Mouse (Mus musculus) forebrain, embryonic 14.5 days (tissue): ENCODE data around the gene Dapl1. TPM values are rescaled to one million over a fixed set of nuclear protein-coding genes. Genes with fewer than 3 reads are reported as not detected.
A peak's percentile ranks its signal among the peaks of the same experiment; 100 is the strongest.

Experiments used
- ATAC-seq: fragments of 200-750 bp; cut with Nextera tagmentation; 2 replicates; pipeline ENCODE4 v1.8.0; 2017; ENCODE audit warnings: mild to moderate bottlenecking, moderate library complexity
- DNase-seq: peaks from one replicate; pipeline ENCODE4 v3.0.0-alpha.2; 2015; ENCODE audit warnings: low spot score
- H3K27ac ChIP-seq: fragments of 300-500 bp; sonication (generic); 2 replicates; pipeline ENCODE4 v1.5.1; 2014; ENCODE audit warnings: low read depth, mild to moderate bottlenecking, control low read depth, low read length, moderate library complexity
- H3K27me3 ChIP-seq: fragments of 300-500 bp; sonication (generic); replicated peaks from 2 replicates; pipeline ENCODE4 v1.6.1; 2014; ENCODE audit warnings: low read length, control low read depth, mixed read lengths; ENCODE audit not compliant: control insufficient read depth, insufficient read depth
- H3K36me3 ChIP-seq: fragments of 300-500 bp; sonication (generic); 2 replicates; pipeline ENCODE4 v1.6.1; 2014; ENCODE audit warnings: low read length, control low read depth; ENCODE audit not compliant: control insufficient read depth, insufficient read depth
- H3K4me1 ChIP-seq: fragments of 300-500 bp; sonication (generic); 2 replicates; pipeline ENCODE4 v1.6.1; 2014; ENCODE audit warnings: antibody characterized with exemption, low read length, control low read depth; ENCODE audit not compliant: control insufficient read depth, insufficient read depth
- H3K4me2 ChIP-seq: fragments of 300-500 bp; sonication (generic); 2 replicates; pipeline ENCODE4 v1.6.1; 2014; ENCODE audit warnings: mild to moderate bottlenecking, control low read depth, low read length
- H3K4me3 ChIP-seq: fragments of 300-500 bp; sonication (generic); 2 replicates; pipeline ENCODE4 v1.5.1; 2014; ENCODE audit warnings: low read depth, low read length, control low read depth
- H3K9ac ChIP-seq: fragments of 300-500 bp; sonication (generic); 2 replicates; pipeline ENCODE4 v1.6.1; 2014; ENCODE audit warnings: mild to moderate bottlenecking, low read length, control low read depth, moderate library complexity
- H3K9me3 ChIP-seq: fragments of 300-500 bp; sonication (generic); replicated peaks from 2 replicates; pipeline ENCODE4 v1.6.1; 2016; ENCODE audit warnings: low read length, control low read depth, mixed read lengths; ENCODE audit not compliant: control insufficient read depth
- WGBS: fragments of 180-500 bp; shearing (Covaris S2); extraction: QIAGEN DNeasy Blood & Tissue Kit; methylation state at CpG from one replicate; pipeline ENCODE4 v1.1.7; 2014; 5-methylcytosine and 5-hydroxymethylcytosine counted together
- polyA plus RNA-seq: library from polyadenylated mRNA; unstranded; fragments of >200 nt; fragmentation: Nextera tagmentation; extraction: Ambion mirVana; gene quantifications from 2 replicates; pipeline ENCODE4 v1.2.1, GENCODE M21; 2014

Gene Dapl1
- polyA plus RNA-seq, 1 experiment from 2014 or later = 0.66 TPM

- Histone ChIP-seq H3K9ac (no peak overlapping the region), H3K27ac (no peak overlapping the region), H3K9me3 (no peaks in the 10 kb centered on the region), H3K27me3 (no peaks in the 10 kb centered on the region), H3K4me2 (no peak overlapping the region), H3K4me3 (no peak overlapping the region), H3K4me1 (no peaks in the 10 kb centered on the region), H3K36me3 (no peaks in the 10 kb centered on the region)
- 94% methylated on average over 3 of the region's 3 CpGs for WGBS
- DNase-seq = no peak
- ATAC-seq = no peak
These were observed 35.9 kb upstream of the Dapl1 start for GRCm38 (mm10) chr2:59448516-59448915.

- no peak for DNase-seq
- Histone ChIP-seq H3K4me1 (no peaks in the 10 kb centered on the region), H3K36me3 (no peaks in the 10 kb centered on the region), H3K9ac (no peak overlapping the region), H3K27me3 (no peaks in the 10 kb centered on the region), H3K27ac (no peak overlapping the region), H3K4me3 (no peak overlapping the region), H3K9me3 (no peaks in the 10 kb centered on the region), H3K4me2 (no peak overlapping the region)
- 83% methylated on average over 4 of the region's 4 CpGs for WGBS
- no peak for ATAC-seq
These were observed 35.5 kb upstream of the Dapl1 start for GRCm38 (mm10) chr2:59448921-59449320.

- no peaks in the 10 kb centered on the region for H3K9me3 ChIP-seq
- H3K4me1 ChIP-seq = no peaks in the 10 kb centered on the region
- no peaks in the 10 kb centered on the region for H3K27me3 ChIP-seq
- DNase-seq = no peak
- ATAC-seq = no peak
- H3K4me2 ChIP-seq = no peak overlapping the region
- no peak overlapping the region for H3K4me3 ChIP-seq
- 85% methylated on average over 2 of the region's 2 CpGs for WGBS
- H3K9ac ChIP-seq = no peak overlapping the region
- no peak overlapping the region for H3K27ac ChIP-seq
- H3K36me3 ChIP-seq = no peaks in the 10 kb centered on the region
These were observed 32.8 kb upstream of the Dapl1 start for GRCm38 (mm10) chr2:59451675-59452074.

GRCm38 (mm10) chr2:59452102-59452501, 32.4 kb upstream of the Dapl1 start:
- Histone ChIP-seq H3K27ac (no peak overlapping the region), H3K4me3 (no peak overlapping the region), H3K27me3 (no peaks in the 10 kb centered on the region), H3K36me3 (no peaks in the 10 kb centered on the region), H3K4me1 (no peaks in the 10 kb centered on the region), H3K4me2 (no peak overlapping the region), H3K9ac (no peak overlapping the region), H3K9me3 (no peaks in the 10 kb centered on the region)
- DNase-seq (no peak), ATAC-seq (no peak)
- WGBS = 40% methylated on average over 3 of the region's 3 CpGs

- peaks cover 3% of the 10 kb centered on the region; the same call in 1 of the 2 replicates for H3K9me3 ChIP-seq
- WGBS = 89% methylated on average over 6 of the region's 6 CpGs
- DNase-seq = no peak
- no peak for ATAC-seq
- H3K27me3 ChIP-seq = no peaks in the 10 kb centered on the region
- H3K9ac ChIP-seq = no peak overlapping the region
- no peaks in the 10 kb centered on the region for H3K4me1 ChIP-seq
- H3K4me2 ChIP-seq = no peak overlapping the region
- no peaks in the 10 kb centered on the region for H3K36me3 ChIP-seq
- H3K4me3 ChIP-seq = no peak overlapping the region
- H3K27ac ChIP-seq = no peak overlapping the region
These were observed 22.4 kb upstream of the Dapl1 start for GRCm38 (mm10) chr2:59462086-59462485.

- ATAC-seq (no peak), DNase-seq (peak; percentile 36)
- WGBS = 82% methylated on average over 12 of the region's 12 CpGs
- H3K9me3 ChIP-seq = peaks cover 3% of the 10 kb centered on the region; the same call in 1 of the 2 replicates
- no peak overlapping the region for H3K4me2 ChIP-seq
- no peak overlapping the region for H3K4me3 ChIP-seq
- H3K27ac ChIP-seq = no peak overlapping the region
- no peaks in the 10 kb centered on the region for H3K36me3 ChIP-seq
- no peak overlapping the region for H3K9ac ChIP-seq
- H3K4me1 ChIP-seq = no peaks in the 10 kb centered on the region
- H3K27me3 ChIP-seq = no peaks in the 10 kb centered on the region
These were observed 20.8 kb upstream of the Dapl1 start for GRCm38 (mm10) chr2:59463428-59464182.

- H3K9ac ChIP-seq = no peak overlapping the region
- no peak for DNase-seq
- H3K4me1 ChIP-seq = no peaks in the 10 kb centered on the region
- no peak for ATAC-seq
- no peaks in the 10 kb centered on the region for H3K27me3 ChIP-seq
- H3K4me2 ChIP-seq = no peak overlapping the region
- no peaks in the 10 kb centered on the region for H3K9me3 ChIP-seq
- no peaks in the 10 kb centered on the region for H3K36me3 ChIP-seq
- H3K4me3 ChIP-seq = no peak overlapping the region
- no peak overlapping the region for H3K27ac ChIP-seq
- WGBS = 57% methylated on average over 5 of the region's 5 CpGs
These were observed 18.8 kb upstream of the Dapl1 start for GRCm38 (mm10) chr2:59465671-59466070.

- Histone ChIP-seq H3K9me3 (no peaks in the 10 kb centered on the region), H3K27ac (no peak overlapping the region), H3K36me3 (no peaks in the 10 kb centered on the region), H3K4me2 (no peak overlapping the region), H3K4me1 (no peaks in the 10 kb centered on the region), H3K27me3 (no peaks in the 10 kb centered on the region), H3K9ac (no peak overlapping the region), H3K4me3 (no peak overlapping the region)
- DNase-seq = no peak
- ATAC-seq = no peak
- WGBS = 79% methylated on average over 5 of the region's 5 CpGs
These were observed 18.1 kb upstream of the Dapl1 start for GRCm38 (mm10) chr2:59466358-59466757.

- WGBS = 81% methylated on average over 4 of the region's 4 CpGs
- no peaks in the 10 kb centered on the region for H3K27me3 ChIP-seq
- DNase-seq = no peak
- no peaks in the 10 kb centered on the region for H3K9me3 ChIP-seq
- no peak overlapping the region for H3K9ac ChIP-seq
- H3K4me3 ChIP-seq = no peak overlapping the region
- H3K36me3 ChIP-seq = no peaks in the 10 kb centered on the region
- no peaks in the 10 kb centered on the region for H3K4me1 ChIP-seq
- ATAC-seq = no peak
- H3K27ac ChIP-seq = no peak overlapping the region
- H3K4me2 ChIP-seq = no peak overlapping the region
These were observed 17.4 kb upstream of the Dapl1 start for GRCm38 (mm10) chr2:59467085-59467484.
